Mouse (Mus musculus) kidney, postnatal 0 days (tissue): ENCODE data around the gene Scn11a. TPM values are rescaled to one million over a fixed set of nuclear protein-coding genes. Genes with fewer than 3 reads are reported as not detected.
A peak's percentile ranks its signal among the peaks of the same experiment; 100 is the strongest.

Experiments
- ATAC-seq: fragments of 200-750 bp; cut with Nextera tagmentation; replicated peaks from 2 replicates; pipeline ENCODE4 v1.8.0; 2017; ENCODE audit warnings: low read depth, moderate number of reproducible peaks, moderate TSS enrichment, moderate library complexity; ENCODE audit not compliant: low FRiP score
- DNase-seq: peaks from one replicate; pipeline ENCODE4 v3.0.0-alpha.2; 2016; ENCODE audit warnings: low spot score
- H3K27ac ChIP-seq: fragments of 300-500 bp; sonication (generic); 2 replicates; pipeline ENCODE4 v1.5.1; 2014; ENCODE audit warnings: mild to moderate bottlenecking
- H3K27me3 ChIP-seq: fragments of 300-500 bp; sonication (generic); 2 replicates; pipeline ENCODE4 v1.6.1; 2014; ENCODE audit warnings: low read length, mixed read lengths; ENCODE audit not compliant: insufficient read depth
- H3K36me3 ChIP-seq: fragments of 300-500 bp; sonication (generic); 2 replicates; pipeline ENCODE4 v1.6.1; 2014; ENCODE audit warnings: low read length, mixed read lengths; ENCODE audit not compliant: insufficient read depth
- H3K4me1 ChIP-seq: fragments of 300-500 bp; sonication (generic); replicated peaks from 2 replicates; pipeline ENCODE4 v1.6.1; 2014; ENCODE audit warnings: antibody characterized with exemption, low read length, mixed read lengths; ENCODE audit not compliant: insufficient read depth
- H3K4me2 ChIP-seq: fragments of 300-500 bp; sonication (generic); 2 replicates; pipeline ENCODE4 v1.6.1; 2014; ENCODE audit warnings: mild to moderate bottlenecking, low read length, moderate library complexity, mixed read lengths
- H3K4me3 ChIP-seq: fragments of 300-500 bp; sonication (generic); replicated peaks from 2 replicates; pipeline ENCODE4 v1.5.1; 2014; ENCODE audit warnings: low read depth, low read length
- H3K9ac ChIP-seq: fragments of 300-500 bp; sonication (generic); 2 replicates; pipeline ENCODE4 v1.6.1; 2014; ENCODE audit warnings: low read depth, low read length
- H3K9me3 ChIP-seq: fragments of 300-500 bp; sonication (generic); replicated peaks from 2 replicates; pipeline ENCODE4 v1.6.1; 2016; ENCODE audit warnings: low read length, inconsistent platforms, mixed read lengths
- CTCF ChIP-seq: IDR thresholded peaks from 2 replicates; pipeline ENCODE4 v1.5.1; 2016; ENCODE audit warnings: antibody characterized with exemption, low read depth, mild to moderate bottlenecking, moderate library complexity
- WGBS: fragments of 180-500 bp; shearing (Covaris S2); extraction: QIAGEN DNeasy Blood & Tissue Kit; methylation state at CpG from one replicate; pipeline ENCODE4 v1.1.7; 2014; 5-methylcytosine and 5-hydroxymethylcytosine counted together
- polyA plus RNA-seq: library from polyadenylated mRNA; unstranded; fragments of >200 nt; fragmentation: Nextera tagmentation; extraction: Ambion mirVana; gene quantifications from 2 replicates; pipeline ENCODE4 v1.2.1, GENCODE M21; 2015

Scn11a gene
- polyA plus RNA-seq, 1 experiment from 2014 or later: 0.07 TPM

- no peaks in the 10 kb centered on the region for H3K27me3 ChIP-seq
- no peak for ATAC-seq
- no peak for DNase-seq
- H3K4me1 ChIP-seq: no peaks in the 10 kb centered on the region
- H3K36me3 ChIP-seq: no peaks in the 10 kb centered on the region
- whole genome bisulfite sequencing: 58% methylated on average over 16 of the region's 16 CpGs
- H3K9ac ChIP-seq: no peak overlapping the region
- H3K4me3 ChIP-seq: no peak overlapping the region
- H3K27ac ChIP-seq: no peak overlapping the region
- no peak for TF ChIP-seq CTCF
- H3K9me3 ChIP-seq: no peaks in the 10 kb centered on the region
- no peak overlapping the region for H3K4me2 ChIP-seq
Observed at GRCm38 (mm10) chr9:119803169-119803827, 22.0 kb downstream of the Scn11a start.

DNA sequence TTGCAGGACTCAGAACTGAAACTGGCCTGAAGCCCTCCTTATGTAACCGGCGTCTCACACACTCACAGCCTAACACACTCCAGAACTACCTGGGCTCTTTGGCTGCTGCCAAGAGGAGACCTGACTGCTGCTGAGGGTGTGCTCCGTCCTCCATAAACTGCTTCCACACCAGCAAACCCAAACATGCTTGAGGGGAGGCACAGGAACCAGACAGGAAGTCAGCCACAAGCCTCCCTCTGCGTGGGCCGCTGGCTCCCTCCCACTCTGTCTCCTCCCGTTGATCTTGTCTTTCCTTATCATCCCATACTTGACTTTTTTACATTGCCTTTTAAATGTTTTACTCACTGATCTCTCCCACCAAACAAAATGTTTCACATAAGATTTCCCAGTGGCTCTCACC is 23.8 kb downstream of the Scn11a start:
- Histone ChIP-seq H3K27me3 (no peaks in the 10 kb centered on the region), H3K4me3 (no peak overlapping the region), H3K9me3 (no peaks in the 10 kb centered on the region), H3K4me2 (no peak overlapping the region), H3K36me3 (no peaks in the 10 kb centered on the region), H3K9ac (no peak overlapping the region), H3K4me1 (no peaks in the 10 kb centered on the region), H3K27ac (no peak overlapping the region)
- DNase-seq: peak; percentile 16
- ATAC-seq: no peak
- no peak for TF ChIP-seq CTCF
- WGBS: 31% methylated on average over 6 of the region's 6 CpGs

DNA sequence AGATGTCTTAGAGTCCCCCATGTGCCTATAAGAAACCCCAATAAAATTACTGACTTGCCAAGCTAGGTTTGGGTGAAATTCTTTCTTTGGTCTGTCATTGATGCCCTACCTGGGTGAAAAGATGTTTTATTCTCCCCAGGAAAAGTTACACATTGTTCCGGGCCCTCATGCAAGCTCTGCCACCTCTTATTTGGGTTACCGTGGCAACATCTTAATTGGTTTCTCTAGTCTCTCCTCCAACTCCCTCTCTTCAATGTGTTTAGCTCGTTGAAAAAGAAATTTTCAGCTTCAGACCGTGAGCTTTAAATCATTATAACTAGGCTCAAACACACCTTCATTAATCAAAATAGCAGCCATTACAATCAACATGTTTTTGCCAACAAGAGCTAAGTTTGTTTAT is 28.5 kb downstream of the Scn11a start:
- no peak overlapping the region for H3K4me2 ChIP-seq
- H3K9me3 ChIP-seq: no peaks in the 10 kb centered on the region
- no peak for DNase-seq
- no peak overlapping the region for H3K9ac ChIP-seq
- no peaks in the 10 kb centered on the region for H3K36me3 ChIP-seq
- TF ChIP-seq CTCF: no peak
- no peaks in the 10 kb centered on the region for H3K4me1 ChIP-seq
- no peak for ATAC-seq
- WGBS: 63% methylated on average over 4 of the region's 4 CpGs
- H3K27ac ChIP-seq: no peak overlapping the region
- H3K4me3 ChIP-seq: no peak overlapping the region
- H3K27me3 ChIP-seq: no peaks in the 10 kb centered on the region

DNA sequence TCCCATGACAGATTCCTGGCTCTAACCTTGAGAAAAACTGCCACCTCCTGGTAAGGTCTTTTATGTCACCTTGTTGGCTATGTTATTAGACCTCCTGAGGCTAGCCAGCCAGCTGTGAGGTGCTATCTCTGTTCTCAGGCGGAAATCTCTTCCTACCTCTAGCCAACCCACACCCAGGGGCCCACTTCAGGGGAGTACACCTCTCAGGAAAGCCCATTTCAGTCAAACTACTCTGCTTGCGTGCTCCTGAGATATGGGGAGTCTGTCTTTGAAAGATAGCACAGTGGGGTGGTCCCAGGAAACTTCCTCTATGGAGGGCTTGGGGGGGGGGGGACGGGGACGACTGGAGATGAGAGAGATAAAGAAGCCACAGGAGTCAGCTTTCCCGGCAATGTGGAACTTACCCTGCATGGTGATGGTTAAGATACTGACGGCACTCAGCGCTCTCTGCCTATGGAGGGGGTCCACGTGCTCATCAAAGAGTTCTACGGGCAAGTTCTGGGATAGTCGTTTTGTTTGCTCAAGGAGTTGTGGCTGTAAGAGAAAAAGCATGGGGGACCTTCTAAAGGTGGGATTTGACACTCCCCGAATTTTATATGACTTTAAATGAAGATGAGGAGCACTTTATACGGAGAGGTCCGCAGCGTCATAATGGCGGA is 29.9 kb downstream of the Scn11a start:
- no peak for TF ChIP-seq CTCF
- 77% methylated on average over 15 of the region's 15 CpGs for WGBS
- Histone ChIP-seq H3K4me2 (no peak overlapping the region), H3K9me3 (no peaks in the 10 kb centered on the region), H3K4me1 (no peaks in the 10 kb centered on the region), H3K9ac (no peak overlapping the region), H3K4me3 (no peak overlapping the region), H3K27ac (no peak overlapping the region), H3K27me3 (no peaks in the 10 kb centered on the region), H3K36me3 (no peaks in the 10 kb centered on the region)
- no peak for ATAC-seq
- DNase-seq: no peak

- no peak overlapping the region for H3K4me2 ChIP-seq
- no peak for TF ChIP-seq CTCF
- H3K27ac ChIP-seq: no peak overlapping the region
- no peak overlapping the region for H3K4me3 ChIP-seq
- no peak overlapping the region for H3K9ac ChIP-seq
- ATAC-seq (no peak), DNase-seq (no peak)
- H3K27me3 ChIP-seq: no peaks in the 10 kb centered on the region
- no peaks in the 10 kb centered on the region for H3K9me3 ChIP-seq
- WGBS: 73% methylated on average over 4 of the region's 4 CpGs
- no peaks in the 10 kb centered on the region for H3K4me1 ChIP-seq
- no peaks in the 10 kb centered on the region for H3K36me3 ChIP-seq
Observed at GRCm38 (mm10) chr9:119794470-119794869, 30.8 kb downstream of the Scn11a start.

DNA sequence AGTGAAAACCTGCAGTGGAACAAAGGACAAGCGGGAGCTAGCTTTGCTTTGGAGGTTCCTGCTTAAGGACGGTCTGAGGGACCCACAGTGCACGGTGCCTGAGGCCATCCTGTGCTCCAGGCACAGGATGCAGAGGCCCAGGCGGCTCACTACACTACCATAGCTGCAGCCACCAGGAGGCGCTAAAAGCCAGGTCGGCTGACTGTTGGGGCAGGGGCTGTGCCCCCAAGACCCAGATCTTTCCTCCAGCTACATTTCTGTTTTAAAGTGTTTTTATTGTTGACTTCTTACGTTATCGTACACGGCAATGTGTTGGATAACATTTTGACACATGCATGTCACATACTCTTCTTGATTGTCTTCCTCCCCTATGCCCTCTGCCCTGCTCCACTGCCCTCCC is 32.8 kb downstream of the Scn11a start:
- ATAC-seq (no peak), DNase-seq (no peak)
- Histone ChIP-seq H3K9ac (no peak overlapping the region), H3K9me3 (no peaks in the 10 kb centered on the region), H3K4me2 (no peak overlapping the region), H3K27ac (no peak overlapping the region), H3K27me3 (no peaks in the 10 kb centered on the region), H3K4me3 (no peak overlapping the region), H3K4me1 (no peaks in the 10 kb centered on the region), H3K36me3 (no peaks in the 10 kb centered on the region)
- WGBS: 59% methylated on average over 9 of the region's 9 CpGs
- peak; percentile 54 for TF ChIP-seq CTCF

DNA sequence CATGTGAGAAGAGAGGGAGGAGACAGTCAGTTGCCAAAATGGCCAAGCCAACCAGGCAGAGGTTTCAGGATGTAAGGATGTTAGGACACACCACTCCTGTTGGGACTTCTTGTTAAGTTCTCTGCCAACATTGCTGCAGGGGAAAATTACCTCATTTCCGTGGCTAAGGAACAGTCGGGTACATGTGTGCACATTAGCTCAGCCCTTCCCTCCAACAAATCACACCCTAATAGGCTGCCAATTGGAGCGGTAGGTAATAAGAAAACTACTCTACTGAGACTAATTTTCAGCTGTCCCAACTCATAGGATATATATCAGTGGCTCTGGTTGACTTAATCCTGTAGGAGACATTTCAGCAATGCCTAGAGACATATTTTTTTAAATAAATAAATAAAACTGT is 44.4 kb downstream of the Scn11a start:
- Histone ChIP-seq H3K4me2 (no peak overlapping the region), H3K27ac (no peak overlapping the region), H3K27me3 (no peaks in the 10 kb centered on the region), H3K4me3 (no peak overlapping the region), H3K9ac (no peak overlapping the region), H3K9me3 (no peaks in the 10 kb centered on the region), H3K36me3 (no peaks in the 10 kb centered on the region), H3K4me1 (no peaks in the 10 kb centered on the region)
- 48% methylated on average over 3 of the region's 3 CpGs for WGBS
- ATAC-seq (no peak), DNase-seq (no peak)
- no peak for TF ChIP-seq CTCF
